Mouse (Mus musculus): Measurements from ENCODE around the gene Retnlb. TPM values are rescaled to one million over a fixed set of nuclear protein-coding genes. Genes with fewer than 3 reads are reported as not detected.

Gene Retnlb
- polyA plus RNA-seq (2015; fragmentation: Nextera tagmentation; extraction: Ambion mirVana): not detected in 2 replicates

DNA sequence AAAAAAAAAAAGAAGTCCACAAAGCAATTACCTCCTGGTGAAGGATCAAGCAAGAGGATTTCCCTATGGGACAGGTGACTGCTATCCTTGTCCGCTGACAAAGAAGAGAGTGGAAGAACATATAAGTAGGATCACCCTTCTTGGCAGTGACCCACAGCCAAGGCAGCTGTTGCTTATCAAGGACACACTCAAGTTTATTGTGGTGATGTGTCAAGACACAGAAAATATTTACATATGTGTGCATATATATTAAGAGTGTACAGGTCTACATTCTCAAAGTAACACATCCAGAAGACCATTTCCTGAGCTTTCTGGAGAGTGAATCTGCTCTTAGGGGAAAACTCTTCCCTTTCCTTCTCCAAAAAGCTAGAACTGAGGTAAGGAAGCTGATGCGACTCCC lies at the start of gene Retnlb:
TSS of gene Retnlb (plus strand) at position 162 of the 400 bp plus-strand sequence.
- no peaks in the 10 kb centered on the region for H3K36me3 ChIP-seq
- H3K4me3 ChIP-seq (replicated peaks): no peak within 1 kb of the TSS
- H3K27me3 ChIP-seq: no peaks in the 10 kb centered on the region
- ATAC-seq (ENCODE audit: insufficient number of reproducible peaks, low FRiP score, low TSS enrichment, low read depth): no peak
- H3K9ac ChIP-seq: no peak within 1 kb of the TSS
- H3K9me3 ChIP-seq (replicated peaks): no peaks in the 10 kb centered on the region
- WGBS: 85% methylated on average over 2 of the region's 2 CpGs
- no peak within 1 kb of the TSS for H3K4me2 ChIP-seq (replicated peaks)
- no peaks in the 10 kb centered on the region for H3K4me1 ChIP-seq
- no peak within 1 kb of the TSS for H3K27ac ChIP-seq (replicated peaks)

DNA sequence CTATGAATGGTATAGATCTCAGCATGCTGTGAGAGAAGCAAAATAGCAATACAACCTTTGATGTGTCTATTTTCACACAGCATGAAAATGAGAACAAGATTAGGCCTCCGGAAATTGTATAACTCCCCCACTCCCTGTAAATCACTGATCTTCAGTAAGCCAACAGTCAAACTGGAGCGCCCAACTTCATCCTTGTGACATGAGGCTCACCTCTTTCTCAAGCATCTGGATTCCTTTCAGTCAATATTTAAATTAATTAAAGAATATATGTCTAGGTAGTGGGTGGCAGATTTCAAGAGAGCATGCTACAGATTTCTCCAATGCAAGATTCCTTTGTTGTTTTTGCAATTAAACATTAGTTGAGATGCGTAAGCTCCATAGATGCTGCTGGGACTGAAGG lies 47.5 kb upstream of the Retnlb start:
- WGBS: 79% methylated on average over 3 of the region's 3 CpGs

DNA sequence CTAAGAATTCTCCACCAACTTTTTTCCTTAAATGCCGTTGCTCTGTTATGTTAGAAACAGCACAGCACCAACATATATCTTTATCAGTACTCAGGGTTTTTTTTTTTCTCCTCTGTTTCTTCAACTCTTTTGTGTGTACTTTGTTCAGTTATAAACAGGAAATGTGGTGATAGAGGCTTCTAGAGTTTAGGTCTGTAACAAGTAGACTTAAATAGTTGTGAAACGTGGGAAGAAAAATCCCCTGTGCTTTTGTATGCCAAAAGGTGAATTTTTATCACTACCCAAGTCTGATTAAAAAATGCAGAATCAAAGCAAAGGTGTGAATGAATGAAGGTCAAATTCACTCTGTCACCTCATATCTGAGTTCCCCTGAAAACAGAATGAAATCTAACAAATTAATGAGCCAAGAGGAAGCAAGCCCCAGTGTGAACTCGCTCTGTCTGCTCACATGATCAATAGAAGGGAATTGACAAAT lies 44.6 kb upstream of the Retnlb start, which contains the start of gene Trat1:
TSS of gene Trat1 (minus strand) at position 51 of the 475 bp plus-strand sequence.
- Histone ChIP-seq H3K27me3 (no peaks in the 10 kb centered on the region), H3K9me3 (replicated peaks) (no peaks in the 10 kb centered on the region), H3K9ac (no peak within 1 kb of the TSS), H3K4me1 (no peaks in the 10 kb centered on the region), H3K27ac (replicated peaks) (no peak within 1 kb of the TSS), H3K4me2 (replicated peaks) (no peak within 1 kb of the TSS), H3K4me3 (replicated peaks) (no peak within 1 kb of the TSS), H3K36me3 (no peaks in the 10 kb centered on the region)
- no peak for ATAC-seq (ENCODE audit: insufficient number of reproducible peaks, low FRiP score, low TSS enrichment, low read depth)
- 92% methylated on average over 3 of the region's 3 CpGs for WGBS

More for the DNA sequence above, 47.5 kb upstream of the Retnlb start:
- Histone ChIP-seq H3K4me1 (no peaks in the 10 kb centered on the region), H3K27me3 (no peaks in the 10 kb centered on the region), H3K36me3 (no peaks in the 10 kb centered on the region), H3K9me3 (replicated peaks) (no peaks in the 10 kb centered on the region), H3K4me3 (replicated peaks) (no peak overlapping the region), H3K27ac (replicated peaks) (no peak overlapping the region), H3K9ac (no peak overlapping the region), H3K4me2 (replicated peaks) (no peak overlapping the region)
- ATAC-seq (ENCODE audit: insufficient number of reproducible peaks, low FRiP score, low TSS enrichment, low read depth): no peak

DNA sequence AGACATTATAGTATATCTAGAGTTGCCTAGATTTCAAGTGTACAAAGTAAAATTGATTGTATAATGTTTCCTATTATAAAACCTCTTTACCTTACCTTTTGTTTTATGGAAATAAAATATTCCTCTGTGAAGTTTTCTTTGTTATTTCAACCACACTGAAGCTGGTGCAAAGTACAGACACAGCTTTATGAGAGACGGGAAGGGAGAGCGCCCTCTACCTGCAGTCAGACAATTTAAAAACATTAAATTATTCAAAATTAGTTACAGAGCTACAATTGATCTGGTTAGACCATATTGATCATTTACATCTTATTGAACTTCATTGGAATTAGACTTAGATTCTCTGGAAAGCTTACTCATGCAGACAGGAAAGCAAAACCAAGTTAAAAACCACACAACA lies 39.4 kb upstream of the Retnlb start:
- ATAC-seq (ENCODE audit: insufficient number of reproducible peaks, low FRiP score, low TSS enrichment, low read depth): no peak
- Histone ChIP-seq H3K4me3 (replicated peaks) (no peak overlapping the region), H3K4me1 (no peaks in the 10 kb centered on the region), H3K9ac (no peak overlapping the region), H3K27me3 (no peaks in the 10 kb centered on the region), H3K9me3 (replicated peaks) (no peaks in the 10 kb centered on the region), H3K36me3 (no peaks in the 10 kb centered on the region), H3K4me2 (replicated peaks) (no peak overlapping the region), H3K27ac (replicated peaks) (no peak overlapping the region)
- WGBS: 55% methylated on average over 2 of the region's 2 CpGs

DNA sequence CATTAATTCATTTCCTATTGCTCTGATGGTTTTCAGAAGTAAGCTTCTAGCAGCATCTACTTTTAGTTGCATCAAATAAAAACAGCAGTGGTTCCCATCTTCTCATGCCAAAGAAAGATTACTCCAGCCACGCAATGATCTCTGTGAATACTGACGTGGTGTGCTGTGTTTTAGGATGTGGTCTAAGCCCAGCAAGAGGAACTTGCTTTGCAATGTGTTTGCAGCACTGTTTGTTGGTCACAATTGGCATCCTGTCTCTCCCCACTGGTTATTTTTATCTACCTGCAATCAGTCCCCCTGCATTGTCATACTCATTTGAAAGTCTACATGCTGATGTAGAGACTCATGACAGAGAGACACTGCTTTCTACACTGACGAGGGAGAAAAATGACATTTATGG lies 30.4 kb upstream of the Retnlb start:
- WGBS: 74% methylated on average over 3 of the region's 3 CpGs
- ATAC-seq (ENCODE audit: insufficient number of reproducible peaks, low FRiP score, low TSS enrichment, low read depth): no peak
- H3K9ac ChIP-seq: no peak overlapping the region
- no peak overlapping the region for H3K4me2 ChIP-seq (replicated peaks)
- no peak overlapping the region for H3K27ac ChIP-seq (replicated peaks)
- no peaks in the 10 kb centered on the region for H3K27me3 ChIP-seq
- no peaks in the 10 kb centered on the region for H3K4me1 ChIP-seq
- no peaks in the 10 kb centered on the region for H3K36me3 ChIP-seq
- no peaks in the 10 kb centered on the region for H3K9me3 ChIP-seq (replicated peaks)
- no peak overlapping the region for H3K4me3 ChIP-seq (replicated peaks)

DNA sequence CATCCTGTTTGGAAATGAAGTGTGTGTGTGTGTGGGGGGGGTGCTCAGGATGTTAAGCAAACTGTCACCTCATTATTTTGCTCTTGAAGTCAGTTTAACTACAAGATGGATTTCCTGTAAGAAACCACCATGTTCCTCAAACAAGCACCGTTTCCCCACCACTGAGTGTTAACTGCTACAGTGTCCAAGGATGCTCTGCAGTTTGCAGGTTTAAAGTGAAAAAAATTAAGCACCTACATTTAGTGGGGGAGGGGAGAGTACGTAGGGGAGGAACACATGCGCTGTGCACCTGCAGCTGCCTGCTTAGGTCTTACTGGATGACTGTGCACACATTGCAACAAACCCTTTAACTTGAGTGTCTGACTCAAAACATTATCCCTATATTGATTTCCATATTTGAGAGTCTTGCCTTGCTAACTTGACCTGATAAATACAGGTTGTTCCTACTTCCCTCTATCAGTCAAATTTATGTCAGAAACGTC lies 27.9 kb upstream of the Retnlb start:
- no peaks in the 10 kb centered on the region for H3K9me3 ChIP-seq (replicated peaks)
- H3K4me1 ChIP-seq: no peaks in the 10 kb centered on the region
- 72% methylated on average over 4 of the region's 4 CpGs for WGBS
- no peak overlapping the region for H3K4me2 ChIP-seq (replicated peaks)
- ATAC-seq (ENCODE audit: insufficient number of reproducible peaks, low FRiP score, low TSS enrichment, low read depth): no peak
- H3K27me3 ChIP-seq: no peaks in the 10 kb centered on the region
- no peaks in the 10 kb centered on the region for H3K36me3 ChIP-seq
- no peak overlapping the region for H3K27ac ChIP-seq (replicated peaks)
- H3K4me3 ChIP-seq (replicated peaks): no peak overlapping the region
- no peak overlapping the region for H3K9ac ChIP-seq

DNA sequence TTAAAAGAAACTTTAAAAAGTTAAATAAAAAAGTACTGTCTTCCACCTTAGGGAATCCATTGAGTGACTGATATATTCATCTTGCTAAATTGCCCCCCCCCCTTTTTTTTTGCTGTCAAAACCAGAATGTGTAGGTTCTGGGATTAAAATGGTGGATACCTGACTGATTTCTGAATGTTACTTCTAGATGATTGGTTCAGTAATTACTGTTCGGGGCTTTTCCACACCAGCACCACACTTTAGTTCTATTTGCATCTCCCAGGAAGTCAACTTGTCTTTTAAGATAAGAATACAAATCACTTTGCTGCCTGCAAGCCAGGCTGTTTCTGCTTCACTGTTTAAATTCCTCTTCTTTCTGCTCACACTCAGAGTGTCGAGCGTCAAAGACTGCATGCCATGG lies 18.4 kb upstream of the Retnlb start:
- H3K27ac ChIP-seq (replicated peaks): no peak overlapping the region
- 79% methylated on average over 3 of the region's 3 CpGs for WGBS
- no peak overlapping the region for H3K4me2 ChIP-seq (replicated peaks)
- H3K27me3 ChIP-seq: no peaks in the 10 kb centered on the region
- H3K4me1 ChIP-seq: no peaks in the 10 kb centered on the region
- no peaks in the 10 kb centered on the region for H3K9me3 ChIP-seq (replicated peaks)
- no peaks in the 10 kb centered on the region for H3K36me3 ChIP-seq
- H3K4me3 ChIP-seq (replicated peaks): no peak overlapping the region
- H3K9ac ChIP-seq: no peak overlapping the region
- ATAC-seq (ENCODE audit: insufficient number of reproducible peaks, low FRiP score, low TSS enrichment, low read depth): no peak

DNA sequence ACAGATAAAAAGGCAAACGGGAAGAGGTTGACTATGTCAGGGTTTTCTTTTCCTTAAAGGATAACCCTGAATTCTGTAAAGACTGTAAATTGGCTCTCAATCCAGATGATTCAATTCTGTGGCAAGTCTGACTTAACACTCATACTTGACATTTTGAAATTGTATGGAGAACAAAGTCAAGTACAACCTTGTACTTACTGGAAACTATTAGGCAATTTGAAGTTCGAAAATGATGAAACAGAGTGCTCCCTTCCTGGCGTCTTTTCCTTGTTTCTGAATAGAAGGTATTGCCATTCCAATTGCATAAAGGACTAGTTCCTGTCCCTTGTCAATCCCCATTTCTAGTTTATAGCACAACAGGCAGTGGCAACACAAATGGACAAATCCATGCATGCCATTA lies 17.2 kb upstream of the Retnlb start:
- no peaks in the 10 kb centered on the region for H3K4me1 ChIP-seq
- 84% methylated on average over 3 of the region's 3 CpGs for WGBS
- no peak overlapping the region for H3K9ac ChIP-seq
- no peak for ATAC-seq (ENCODE audit: insufficient number of reproducible peaks, low FRiP score, low TSS enrichment, low read depth)
- no peaks in the 10 kb centered on the region for H3K9me3 ChIP-seq (replicated peaks)
- no peak overlapping the region for H3K4me2 ChIP-seq (replicated peaks)
- no peak overlapping the region for H3K27ac ChIP-seq (replicated peaks)
- H3K4me3 ChIP-seq (replicated peaks): no peak overlapping the region
- H3K27me3 ChIP-seq: no peaks in the 10 kb centered on the region
- H3K36me3 ChIP-seq: no peaks in the 10 kb centered on the region

DNA sequence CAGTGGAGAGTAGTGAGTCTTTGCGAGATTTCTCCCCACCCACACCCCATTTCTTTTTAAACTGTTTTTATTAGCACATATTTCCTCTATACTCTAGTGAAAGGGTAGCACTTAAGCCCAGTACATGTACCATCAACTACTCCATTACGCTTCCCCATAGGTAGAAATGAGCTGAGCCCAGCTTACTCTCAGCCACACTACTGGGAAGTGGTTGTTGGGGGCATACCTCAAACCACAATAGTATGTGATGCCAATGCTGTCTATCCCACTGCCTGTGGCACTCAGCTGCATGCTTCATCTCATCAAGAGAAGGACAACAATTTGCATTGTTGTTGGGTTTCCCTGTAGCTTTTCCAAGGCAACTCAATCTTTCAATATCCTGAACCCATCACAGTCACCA lies 15.8 kb upstream of the Retnlb start:
- Histone ChIP-seq H3K4me2 (replicated peaks) (no peak overlapping the region), H3K27ac (replicated peaks) (no peak overlapping the region), H3K27me3 (no peaks in the 10 kb centered on the region), H3K36me3 (no peaks in the 10 kb centered on the region), H3K9ac (no peak overlapping the region), H3K4me3 (replicated peaks) (no peak overlapping the region), H3K4me1 (no peaks in the 10 kb centered on the region), H3K9me3 (replicated peaks) (no peaks in the 10 kb centered on the region)
- ATAC-seq (ENCODE audit: insufficient number of reproducible peaks, low FRiP score, low TSS enrichment, low read depth): no peak
- WGBS: 89% methylated on average over 2 of the region's 2 CpGs

DNA sequence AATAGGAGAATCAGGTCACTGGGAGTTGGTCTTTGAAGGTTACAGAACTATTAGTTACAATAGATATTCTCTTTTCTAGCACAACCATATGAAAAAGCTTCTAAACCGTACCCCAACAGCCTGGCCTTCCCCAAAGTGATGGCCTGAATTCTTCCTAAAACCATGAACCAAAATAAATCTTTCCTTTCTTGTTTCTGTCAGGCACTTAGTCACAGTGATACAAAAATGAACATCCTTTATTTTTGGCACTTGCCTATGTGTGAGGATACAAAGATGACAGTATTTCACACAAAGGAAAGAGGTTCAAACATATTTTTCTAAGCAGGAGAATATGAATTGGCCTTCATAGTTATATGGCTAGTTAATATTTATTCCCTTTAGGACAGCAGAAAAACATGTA lies 11.2 kb upstream of the Retnlb start:
- H3K36me3 ChIP-seq: no peaks in the 10 kb centered on the region
- no peak overlapping the region for H3K4me2 ChIP-seq (replicated peaks)
- no peaks in the 10 kb centered on the region for H3K4me1 ChIP-seq
- no peak overlapping the region for H3K4me3 ChIP-seq (replicated peaks)
- H3K9me3 ChIP-seq (replicated peaks): no peaks in the 10 kb centered on the region
- no peak overlapping the region for H3K9ac ChIP-seq
- no peak for ATAC-seq (ENCODE audit: insufficient number of reproducible peaks, low FRiP score, low TSS enrichment, low read depth)
- WGBS: 77% methylated on average over 1 of the region's 1 CpGs
- no peaks in the 10 kb centered on the region for H3K27me3 ChIP-seq
- H3K27ac ChIP-seq (replicated peaks): no peak overlapping the region

DNA sequence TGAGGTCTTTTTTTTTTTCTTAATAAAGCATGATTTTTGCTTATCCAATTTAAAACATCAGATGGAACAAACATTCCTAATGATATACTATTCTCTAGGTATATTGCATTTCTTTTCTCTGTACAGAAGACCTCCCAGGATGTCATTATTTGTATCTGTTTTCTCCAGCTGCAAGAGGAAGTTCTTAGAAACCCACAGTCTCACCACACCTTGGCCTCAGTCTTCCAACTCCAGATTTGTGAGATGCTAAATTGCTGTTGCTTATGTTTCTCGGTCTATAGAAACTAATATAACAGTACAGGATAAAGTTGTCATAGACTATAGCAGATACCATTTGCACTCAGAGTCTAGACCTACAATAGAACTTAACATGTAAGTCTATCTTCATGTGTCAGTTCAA lies 10.1 kb upstream of the Retnlb start:
- H3K36me3 ChIP-seq: no peaks in the 10 kb centered on the region
- H3K9me3 ChIP-seq (replicated peaks): no peaks in the 10 kb centered on the region
- WGBS: 68% methylated on average over 1 of the region's 1 CpGs
- no peaks in the 10 kb centered on the region for H3K4me1 ChIP-seq
- H3K27ac ChIP-seq (replicated peaks): no peak overlapping the region
- no peak for ATAC-seq (ENCODE audit: insufficient number of reproducible peaks, low FRiP score, low TSS enrichment, low read depth)
- H3K27me3 ChIP-seq: no peaks in the 10 kb centered on the region
- H3K4me2 ChIP-seq (replicated peaks): no peak overlapping the region
- H3K4me3 ChIP-seq (replicated peaks): no peak overlapping the region
- H3K9ac ChIP-seq: no peak overlapping the region

DNA sequence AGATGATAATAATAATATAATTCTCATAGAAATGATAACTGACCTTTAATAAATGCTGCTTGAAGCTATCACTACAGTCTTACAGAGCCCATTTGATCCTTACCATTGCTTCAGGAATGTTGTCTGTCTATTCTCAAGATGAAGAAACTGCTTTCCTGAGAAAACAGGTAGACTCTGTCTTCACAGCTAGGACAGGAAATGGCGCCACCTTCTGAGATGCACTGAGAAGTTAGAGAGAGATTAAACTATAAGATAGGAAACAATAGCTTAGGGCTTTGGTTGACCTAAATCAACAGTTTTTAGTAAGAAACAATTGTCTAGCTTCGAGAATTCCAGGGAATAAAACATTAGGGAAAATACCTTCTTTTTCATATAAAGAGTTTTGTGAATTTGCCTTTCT lies 7.3 kb upstream of the Retnlb start:
- Histone ChIP-seq H3K9ac (no peak overlapping the region), H3K9me3 (replicated peaks) (no peaks in the 10 kb centered on the region), H3K36me3 (no peaks in the 10 kb centered on the region), H3K27me3 (no peaks in the 10 kb centered on the region), H3K4me2 (replicated peaks) (no peak overlapping the region), H3K27ac (replicated peaks) (no peak overlapping the region), H3K4me3 (replicated peaks) (no peak overlapping the region), H3K4me1 (no peaks in the 10 kb centered on the region)
- WGBS: 49% methylated on average over 2 of the region's 2 CpGs
- no peak for ATAC-seq (ENCODE audit: insufficient number of reproducible peaks, low FRiP score, low TSS enrichment, low read depth)
